ENCODE assay signal across 9 mouse cellular contexts in genomic region chr17:87444763-87445162, GRCm38 (mm10). TPM values are rescaled to one million over a fixed set of nuclear protein-coding genes. Genes with fewer than 3 reads are reported as not detected.
DNase-seq lines count a peak whose midpoint lies in the region; ATAC-seq lines count a peak whose summit lies in the region.
"Had no signal": no experiment of that assay in that cellular context is flagged by ENCODE, and none has a peak within 500 bp of the region (broad histone marks: within the 10 kb centered on the region; RNA-seq: fewer than 3 reads in every experiment).

No protein-coding gene starts in this region.

- no peaks in the 10 kb centered on the region for H3K27me3 ChIP-seq in lung, embryonic 15.5 days
- no peaks in the 10 kb centered on the region for H3K27me3 ChIP-seq in forebrain, embryonic 14.5 days (replicated peaks; ENCODE audit: control insufficient read depth, insufficient read depth, low read length)
- H3K27me3 ChIP-seq in limb, embryonic 15.5 days: no peaks in the 10 kb centered on the region
- H3K27me3 ChIP-seq in stomach, embryonic 15.5 days (replicated peaks): no peaks in the 10 kb centered on the region

- H3K4me3 ChIP-seq in lung, embryonic 15.5 days: peak overlapping the region; percentile 32
- H3K4me3 ChIP-seq in forebrain, embryonic 14.5 days (ENCODE audit: low read depth, low read length): peak overlapping the region; percentile 84
- H3K4me3 ChIP-seq in limb, embryonic 15.5 days: peak overlapping the region; percentile 24
- no peak overlapping the region; the same call in 1 of the 2 replicates for H3K4me3 ChIP-seq in stomach, embryonic 15.5 days (replicated peaks)

- 27% methylated on average over 4 of the region's 4 CpGs for WGBS in lung, embryonic 15.5 days
- 38% methylated on average over 4 of the region's 4 CpGs for WGBS in forebrain, embryonic 14.5 days
- WGBS in limb, embryonic 15.5 days: 46% methylated on average over 4 of the region's 4 CpGs
- WGBS in stomach, embryonic 15.5 days: 36% methylated on average over 4 of the region's 4 CpGs

- peaks cover 44% of the 10 kb centered on the region for H3K4me1 ChIP-seq in lung, embryonic 15.5 days
- H3K4me1 ChIP-seq in forebrain, embryonic 14.5 days (ENCODE audit: control insufficient read depth, insufficient read depth, low read length): peaks cover 37% of the 10 kb centered on the region
- peaks cover 24% of the 10 kb centered on the region for H3K4me1 ChIP-seq in limb, embryonic 15.5 days
- peaks cover 9% of the 10 kb centered on the region; the same call in 1 of the 2 replicates for H3K4me1 ChIP-seq in stomach, embryonic 15.5 days

- no peaks in the 10 kb centered on the region for H3K9me3 ChIP-seq in lung, embryonic 15.5 days
- no peaks in the 10 kb centered on the region for H3K9me3 ChIP-seq in forebrain, embryonic 14.5 days (replicated peaks; ENCODE audit: control insufficient read depth, low read length)
- H3K9me3 ChIP-seq in limb, embryonic 15.5 days: no peaks in the 10 kb centered on the region
- no peaks in the 10 kb centered on the region for H3K9me3 ChIP-seq in stomach, embryonic 15.5 days

- peak overlapping the region; percentile 70 for H3K4me2 ChIP-seq in lung, embryonic 15.5 days
- H3K4me2 ChIP-seq in forebrain, embryonic 14.5 days (ENCODE audit: low read length): peak overlapping the region; percentile 83
- H3K4me2 ChIP-seq in limb, embryonic 15.5 days: peak overlapping the region; percentile 33
- H3K4me2 ChIP-seq in stomach, embryonic 15.5 days: peak overlapping the region; percentile 51

- ATAC-seq in lung, embryonic 15.5 days (ENCODE audit: borderline replicate concordance, extremely low read depth, low FRiP score, low TSS enrichment): no peak
- ATAC-seq in forebrain, embryonic 14.5 days: no peak
- ATAC-seq in limb, embryonic 15.5 days (ENCODE audit: insufficient number of reproducible peaks, low FRiP score, low TSS enrichment, low read depth): no peak
- ATAC-seq in stomach, embryonic 15.5 days (ENCODE audit: insufficient read depth, low FRiP score, low read depth): no peak

- H3K36me3 ChIP-seq in lung, embryonic 15.5 days: peaks cover 7% of the 10 kb centered on the region; the same call in 1 of the 2 replicates
- H3K36me3 ChIP-seq in forebrain, embryonic 14.5 days (ENCODE audit: control insufficient read depth, insufficient read depth, low read length): peaks cover 13% of the 10 kb centered on the region; the same call in 1 of the 2 replicates
- peaks cover 7% of the 10 kb centered on the region; the same call in 1 of the 2 replicates for H3K36me3 ChIP-seq in limb, embryonic 15.5 days
- H3K36me3 ChIP-seq in stomach, embryonic 15.5 days: no peaks in the 10 kb centered on the region

- no peak overlapping the region; the same call in 1 of the 2 replicates for H3K9ac ChIP-seq in lung, embryonic 15.5 days
- peak overlapping the region; percentile 10; the same call in 1 of the 2 replicates for H3K9ac ChIP-seq in forebrain, embryonic 14.5 days (ENCODE audit: low read length)
- H3K9ac ChIP-seq in limb, embryonic 15.5 days: no peak overlapping the region
- H3K9ac ChIP-seq in stomach, embryonic 15.5 days: peak overlapping the region; percentile 13; the same call in 1 of the 2 replicates

- H3K27ac ChIP-seq in lung, embryonic 15.5 days: no peak overlapping the region
- H3K27ac ChIP-seq in forebrain, embryonic 14.5 days (ENCODE audit: low read depth, low read length): no peak overlapping the region
- no peak overlapping the region for H3K27ac ChIP-seq in limb, embryonic 15.5 days
- no peak overlapping the region for H3K27ac ChIP-seq in stomach, embryonic 15.5 days

- no peak for DNase-seq in lung, adult 18-20 months
- no peak for DNase-seq in forebrain, embryonic 14.5 days (ENCODE audit: low spot score)
- DNase-seq in layer of hippocampus, adult 8-10 months (ENCODE audit: low spot score in 2 of 2): no peak
- no peak for DNase-seq in spleen, postnatal 14 days (ENCODE audit: low spot score in 2 of 2)
- DNase-seq: embryo, embryonic 11 days; layer of hippocampus, postnatal 36 days had no signal

RNA-seq across cellular contexts. Expression of gene Calm2, which starts 2.0 kb away (rescaled TPM):
- 942 and 944 TPM in 2 replicates for polyA plus RNA-seq in lung, embryonic 15.5 days (2015; fragmentation: Nextera tagmentation; extraction: Ambion mirVana)
- 2,068 and 2,124 TPM in 2 replicates for polyA plus RNA-seq in forebrain, embryonic 14.5 days (2014; fragmentation: Nextera tagmentation; extraction: Ambion mirVana)
- 938 and 964 TPM in 2 replicates for polyA plus RNA-seq in limb, embryonic 15.5 days (2015; fragmentation: Nextera tagmentation; extraction: Ambion mirVana)
- polyA plus RNA-seq in stomach, embryonic 15.5 days (2015; fragmentation: Nextera tagmentation; extraction: Ambion mirVana): 879 and 956 TPM in 2 replicates
- 1,000 to 10,000 TPM; 1,941 to 2,151 (median 2,040) TPM for total RNA-seq in layer of hippocampus, adult 8-10 months (2022)

RNA-seq across cellular contexts. Expression of gene Stpg4, which starts 17.2 kb away (rescaled TPM):
- polyA plus RNA-seq in lung, embryonic 15.5 days (2015; fragmentation: Nextera tagmentation; extraction: Ambion mirVana): not detected in 2 replicates
- polyA plus RNA-seq in forebrain, embryonic 14.5 days (2014; fragmentation: Nextera tagmentation; extraction: Ambion mirVana): not detected in 2 replicates
- not detected in 2 replicates for polyA plus RNA-seq in limb, embryonic 15.5 days (2015; fragmentation: Nextera tagmentation; extraction: Ambion mirVana)
- polyA plus RNA-seq in stomach, embryonic 15.5 days (2015; fragmentation: Nextera tagmentation; extraction: Ambion mirVana): not detected in 2 replicates
- total RNA-seq in layer of hippocampus, adult 8-10 months (2022): not detected
- total RNA-seq: layer of hippocampus, postnatal 36 days had no signal

Comparison
In these comparisons a context has a peak if more than half of its experiments do, and no peak if none do; other contexts are left out.
1. H3K4me2 ChIP-seq: peak in every context shown above with its lines; median percentile 83 in forebrain, embryonic 14.5 days; 70 in lung, embryonic 15.5 days; 51 in stomach, embryonic 15.5 days; 33 in limb, embryonic 15.5 days.
2. H3K9ac ChIP-seq: peak in forebrain, embryonic 14.5 days (single experiment) and stomach, embryonic 15.5 days (single experiment); none in lung, embryonic 15.5 days (single experiment) and limb, embryonic 15.5 days (single experiment).